Mouse (Mus musculus): ENCODE measurements around the gene Map2k4. TPM values are rescaled to one million over a fixed set of nuclear protein-coding genes. Genes with fewer than 3 reads are reported as not detected.

Map2k4 gene
- polyA plus RNA-seq, 1 experiment from 2014 or later: 85.2 TPM

DNA sequence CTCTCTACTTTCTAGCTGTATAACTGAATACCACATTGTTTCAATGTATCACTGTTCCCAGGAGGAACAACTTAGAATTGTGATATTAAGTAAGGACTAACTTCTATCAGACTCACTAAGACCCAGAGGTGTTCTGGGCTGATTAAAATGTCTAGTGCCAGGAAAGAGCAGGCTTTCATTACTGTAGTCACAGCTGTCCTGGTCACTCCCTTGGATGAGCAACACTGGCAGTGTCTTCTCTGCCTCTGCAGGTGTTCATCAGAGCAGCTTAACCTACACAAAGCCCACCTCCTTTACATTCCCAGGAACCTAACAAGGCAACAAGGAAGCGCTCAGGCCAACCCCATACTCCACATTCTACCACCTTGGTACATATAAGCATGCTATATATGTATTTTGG lies 8.5 kb downstream of the Map2k4 start:
- Histone ChIP-seq H3K36me3 (ENCODE audit: control insufficient read depth, insufficient read depth, low read length) (peaks cover 12% of the 10 kb centered on the region), H3K4me2 (ENCODE audit: low read length) (no peak overlapping the region), H3K27me3 (replicated peaks; ENCODE audit: control insufficient read depth, insufficient read depth, low read length) (no peaks in the 10 kb centered on the region), H3K4me1 (ENCODE audit: control insufficient read depth, insufficient read depth, low read length) (no peaks in the 10 kb centered on the region), H3K27ac (ENCODE audit: low read depth, low read length) (no peak overlapping the region), H3K9ac (ENCODE audit: low read length) (no peak overlapping the region), H3K4me3 (ENCODE audit: low read depth, low read length) (no peak overlapping the region), H3K9me3 (replicated peaks; ENCODE audit: control insufficient read depth, low read length) (no peaks in the 10 kb centered on the region)
- WGBS: 97% methylated on average over 1 of the region's 1 CpGs
- no peak for DNase-seq (ENCODE audit: low spot score)
- ATAC-seq: no peak

- ATAC-seq (no peak), DNase-seq (ENCODE audit: low spot score) (peak; percentile 5)
- no peak overlapping the region for H3K9ac ChIP-seq (ENCODE audit: low read length)
- WGBS: 93% methylated on average over 1 of the region's 1 CpGs
- H3K4me1 ChIP-seq (ENCODE audit: control insufficient read depth, insufficient read depth, low read length): no peaks in the 10 kb centered on the region
- no peak overlapping the region for H3K4me3 ChIP-seq (ENCODE audit: low read depth, low read length)
- H3K27me3 ChIP-seq (replicated peaks; ENCODE audit: control insufficient read depth, insufficient read depth, low read length): no peaks in the 10 kb centered on the region
- no peaks in the 10 kb centered on the region for H3K9me3 ChIP-seq (replicated peaks; ENCODE audit: control insufficient read depth, low read length)
- peaks cover 12% of the 10 kb centered on the region for H3K36me3 ChIP-seq (ENCODE audit: control insufficient read depth, insufficient read depth, low read length)
- H3K4me2 ChIP-seq (ENCODE audit: low read length): no peak overlapping the region
- no peak overlapping the region for H3K27ac ChIP-seq (ENCODE audit: low read depth, low read length)
These were observed 9.0 kb downstream of the Map2k4 start for GRCm38 (mm10) chr11:65779066-65779465.

GRCm38 (mm10) chr11:65777810-65778209 lies 10.3 kb downstream of the Map2k4 start:
- no peak for DNase-seq (ENCODE audit: low spot score)
- no peaks in the 10 kb centered on the region for H3K27me3 ChIP-seq (replicated peaks; ENCODE audit: control insufficient read depth, insufficient read depth, low read length)
- no peak overlapping the region for H3K27ac ChIP-seq (ENCODE audit: low read depth, low read length)
- no peak overlapping the region for H3K9ac ChIP-seq (ENCODE audit: low read length)
- no peaks in the 10 kb centered on the region for H3K4me1 ChIP-seq (ENCODE audit: control insufficient read depth, insufficient read depth, low read length)
- H3K4me3 ChIP-seq (ENCODE audit: low read depth, low read length): no peak overlapping the region
- H3K9me3 ChIP-seq (replicated peaks; ENCODE audit: control insufficient read depth, low read length): no peaks in the 10 kb centered on the region
- 85% methylated on average over 5 of the region's 5 CpGs for WGBS
- peaks cover 12% of the 10 kb centered on the region for H3K36me3 ChIP-seq (ENCODE audit: control insufficient read depth, insufficient read depth, low read length)
- H3K4me2 ChIP-seq (ENCODE audit: low read length): no peak overlapping the region
- no peak for ATAC-seq

DNA sequence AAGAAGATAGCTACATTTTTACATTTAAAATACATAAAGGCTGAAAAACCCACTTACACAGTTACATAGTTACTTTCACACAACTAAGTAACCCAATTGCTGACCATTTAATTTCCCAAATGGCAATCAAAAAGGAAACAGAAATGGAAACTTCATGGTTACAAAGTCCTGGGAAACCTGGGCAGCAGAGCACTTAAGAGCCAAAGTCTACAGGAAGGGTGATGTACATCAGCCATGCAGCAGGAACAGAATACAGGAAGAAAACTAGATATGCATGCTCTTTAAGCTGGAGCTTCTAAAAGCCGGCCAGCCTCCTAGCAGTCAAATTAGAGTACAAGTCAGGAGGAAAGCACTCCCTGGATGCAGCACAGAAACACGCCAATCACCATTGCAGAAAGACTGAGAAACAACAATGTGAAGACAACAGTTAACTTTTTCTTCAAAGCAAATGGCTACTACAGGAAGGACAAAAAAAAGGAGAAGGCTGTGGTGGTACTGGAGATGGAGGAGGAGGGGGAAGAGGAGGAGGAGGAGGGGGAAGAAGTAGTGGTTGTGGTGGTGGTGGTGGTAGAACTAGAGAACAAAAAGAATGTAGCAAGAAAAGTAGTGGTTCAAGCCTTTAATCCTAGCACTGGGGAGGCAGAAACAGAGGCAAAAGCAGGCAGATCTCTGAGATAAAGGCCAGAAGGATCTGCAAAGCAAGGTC lies 11.0 kb downstream of the Map2k4 start:
- WGBS: 44% methylated on average over 2 of the region's 2 CpGs
- H3K4me1 ChIP-seq (ENCODE audit: control insufficient read depth, insufficient read depth, low read length): no peaks in the 10 kb centered on the region
- no peaks in the 10 kb centered on the region for H3K9me3 ChIP-seq (replicated peaks; ENCODE audit: control insufficient read depth, low read length)
- H3K4me2 ChIP-seq (ENCODE audit: low read length): no peak overlapping the region
- no peak overlapping the region for H3K9ac ChIP-seq (ENCODE audit: low read length)
- no peak overlapping the region for H3K4me3 ChIP-seq (ENCODE audit: low read depth, low read length)
- H3K27me3 ChIP-seq (replicated peaks; ENCODE audit: control insufficient read depth, insufficient read depth, low read length): no peaks in the 10 kb centered on the region
- no peak overlapping the region for H3K27ac ChIP-seq (ENCODE audit: low read depth, low read length)
- ATAC-seq: no peak
- no peak for DNase-seq (ENCODE audit: low spot score)
- H3K36me3 ChIP-seq (ENCODE audit: control insufficient read depth, insufficient read depth, low read length): peaks cover 12% of the 10 kb centered on the region

GRCm38 (mm10) chr11:65773946-65774656 lies 14.0 kb downstream of the Map2k4 start:
- Histone ChIP-seq H3K27ac (ENCODE audit: low read depth, low read length) (no peak overlapping the region), H3K9me3 (replicated peaks; ENCODE audit: control insufficient read depth, low read length) (no peaks in the 10 kb centered on the region), H3K27me3 (replicated peaks; ENCODE audit: control insufficient read depth, insufficient read depth, low read length) (no peaks in the 10 kb centered on the region), H3K36me3 (ENCODE audit: control insufficient read depth, insufficient read depth, low read length) (0 out of 2 replicates have a peak, but pooled peaks cover 4% of the 10 kb centered on the region), H3K4me1 (ENCODE audit: control insufficient read depth, insufficient read depth, low read length) (no peaks in the 10 kb centered on the region), H3K9ac (ENCODE audit: low read length) (no peak overlapping the region), H3K4me3 (ENCODE audit: low read depth, low read length) (no peak overlapping the region), H3K4me2 (ENCODE audit: low read length) (no peak overlapping the region)
- DNase-seq (ENCODE audit: low spot score) (no peak), ATAC-seq (no peak)
- WGBS: 67% methylated on average over 6 of the region's 6 CpGs

DNA sequence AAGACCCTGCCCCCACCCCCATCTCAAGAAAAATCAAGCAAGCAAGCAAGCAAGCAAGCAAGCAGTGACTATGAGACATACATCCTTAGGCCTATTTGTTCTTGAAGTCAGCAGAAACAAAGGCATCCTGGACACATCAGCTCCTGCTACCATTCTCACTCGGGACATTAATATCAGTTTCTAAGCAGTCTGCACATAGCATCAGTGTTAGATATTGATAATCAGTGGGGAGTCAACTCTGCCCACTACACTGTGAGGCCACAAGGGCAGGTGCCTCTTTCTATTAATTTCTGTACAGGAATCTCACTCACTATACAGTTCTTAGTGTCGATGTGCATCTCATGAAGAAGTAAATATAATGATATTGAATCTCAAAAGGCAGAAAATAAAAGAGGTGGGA lies 14.6 kb downstream of the Map2k4 start:
- no peak overlapping the region for H3K27ac ChIP-seq (ENCODE audit: low read depth, low read length)
- DNase-seq (ENCODE audit: low spot score): no peak
- H3K4me3 ChIP-seq (ENCODE audit: low read depth, low read length): no peak overlapping the region
- H3K9ac ChIP-seq (ENCODE audit: low read length): no peak overlapping the region
- WGBS: 93% methylated on average over 2 of the region's 2 CpGs
- no peaks in the 10 kb centered on the region for H3K9me3 ChIP-seq (replicated peaks; ENCODE audit: control insufficient read depth, low read length)
- H3K4me2 ChIP-seq (ENCODE audit: low read length): no peak overlapping the region
- H3K27me3 ChIP-seq (replicated peaks; ENCODE audit: control insufficient read depth, insufficient read depth, low read length): no peaks in the 10 kb centered on the region
- H3K36me3 ChIP-seq (ENCODE audit: control insufficient read depth, insufficient read depth, low read length): 0 out of 2 replicates have a peak, but pooled peaks cover 4% of the 10 kb centered on the region
- H3K4me1 ChIP-seq (ENCODE audit: control insufficient read depth, insufficient read depth, low read length): no peaks in the 10 kb centered on the region
- ATAC-seq: no peak

DNA sequence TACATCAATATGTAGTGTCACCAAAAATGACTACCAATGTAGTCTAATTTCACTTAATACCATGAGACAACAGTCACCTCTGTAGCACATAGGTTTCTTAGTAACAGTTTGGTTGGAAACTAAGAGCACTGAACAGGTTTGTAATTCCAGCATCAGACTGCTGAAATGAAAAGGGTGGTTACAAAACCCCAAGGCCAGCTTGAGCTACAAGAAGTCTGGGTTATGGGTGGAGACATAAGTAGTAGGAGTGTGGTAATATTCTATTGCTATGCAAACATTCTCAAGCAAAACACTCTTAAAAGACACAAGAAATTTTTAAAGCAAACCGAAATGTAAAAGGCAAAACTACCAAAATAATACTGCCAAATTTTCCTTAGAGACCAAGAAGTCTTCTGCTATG lies 16.6 kb downstream of the Map2k4 start:
- 92% methylated on average over 1 of the region's 1 CpGs for WGBS
- Histone ChIP-seq H3K36me3 (ENCODE audit: control insufficient read depth, insufficient read depth, low read length) (0 out of 2 replicates have a peak, but pooled peaks cover 4% of the 10 kb centered on the region), H3K4me1 (ENCODE audit: control insufficient read depth, insufficient read depth, low read length) (no peaks in the 10 kb centered on the region), H3K9me3 (replicated peaks; ENCODE audit: control insufficient read depth, low read length) (no peaks in the 10 kb centered on the region), H3K27ac (ENCODE audit: low read depth, low read length) (no peak overlapping the region), H3K4me2 (ENCODE audit: low read length) (no peak overlapping the region), H3K9ac (ENCODE audit: low read length) (no peak overlapping the region), H3K4me3 (ENCODE audit: low read depth, low read length) (no peak overlapping the region), H3K27me3 (replicated peaks; ENCODE audit: control insufficient read depth, insufficient read depth, low read length) (no peaks in the 10 kb centered on the region)
- ATAC-seq: no peak
- no peak for DNase-seq (ENCODE audit: low spot score)

DNA sequence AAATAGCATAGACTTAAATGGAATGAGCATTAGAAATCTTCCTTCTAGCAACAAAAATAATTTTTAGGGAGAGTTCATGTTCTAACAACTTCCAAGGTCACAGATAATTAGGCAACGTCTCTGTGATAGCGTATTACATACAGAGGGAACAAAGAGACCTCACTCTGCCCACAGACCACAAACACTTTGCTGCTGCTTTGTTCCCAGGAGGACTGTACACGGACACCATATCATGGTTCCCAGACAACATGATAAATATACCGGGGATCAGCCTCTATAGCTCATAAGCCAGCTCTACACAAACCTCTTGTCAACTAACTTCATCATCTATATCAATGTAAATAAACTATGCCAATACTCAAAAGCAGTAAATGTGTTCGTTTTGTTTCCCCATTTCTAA lies 18.1 kb downstream of the Map2k4 start:
- 84% methylated on average over 5 of the region's 5 CpGs for WGBS
- no peak overlapping the region for H3K9ac ChIP-seq (ENCODE audit: low read length)

GRCm38 (mm10) chr11:65768445-65768844 lies 19.7 kb downstream of the Map2k4 start:
- ATAC-seq: no peak
- H3K27me3 ChIP-seq (replicated peaks; ENCODE audit: control insufficient read depth, insufficient read depth, low read length): no peaks in the 10 kb centered on the region
- no peak for DNase-seq (ENCODE audit: low spot score)
- H3K9ac ChIP-seq (ENCODE audit: low read length): no peak overlapping the region
- H3K4me2 ChIP-seq (ENCODE audit: low read length): no peak overlapping the region
- H3K4me3 ChIP-seq (ENCODE audit: low read depth, low read length): no peak overlapping the region
- H3K36me3 ChIP-seq (ENCODE audit: control insufficient read depth, insufficient read depth, low read length): 0 out of 2 replicates have a peak, but pooled peaks cover 4% of the 10 kb centered on the region
- no peak overlapping the region for H3K27ac ChIP-seq (ENCODE audit: low read depth, low read length)
- H3K4me1 ChIP-seq (ENCODE audit: control insufficient read depth, insufficient read depth, low read length): no peaks in the 10 kb centered on the region
- H3K9me3 ChIP-seq (replicated peaks; ENCODE audit: control insufficient read depth, low read length): no peaks in the 10 kb centered on the region

More for the DNA sequence above, 18.1 kb downstream of the Map2k4 start:
- Histone ChIP-seq H3K9me3 (replicated peaks; ENCODE audit: control insufficient read depth, low read length) (no peaks in the 10 kb centered on the region), H3K4me1 (ENCODE audit: control insufficient read depth, insufficient read depth, low read length) (no peaks in the 10 kb centered on the region), H3K27ac (ENCODE audit: low read depth, low read length) (no peak overlapping the region), H3K36me3 (ENCODE audit: control insufficient read depth, insufficient read depth, low read length) (0 out of 2 replicates have a peak, but pooled peaks cover 4% of the 10 kb centered on the region), H3K4me3 (ENCODE audit: low read depth, low read length) (no peak overlapping the region), H3K27me3 (replicated peaks; ENCODE audit: control insufficient read depth, insufficient read depth, low read length) (no peaks in the 10 kb centered on the region), H3K4me2 (ENCODE audit: low read length) (no peak overlapping the region)
- DNase-seq (ENCODE audit: low spot score) (no peak), ATAC-seq (no peak)

Measured in forebrain, embryonic 14.5 days (tissue).